Mouse (Mus musculus) liver, embryonic 14.5 days (tissue): ENCODE measurements around the gene Zbtb42.

Source experiments
- CTCF ChIP-seq: IDR thresholded peaks from 2 replicates; pipeline ENCODE4 v1.5.1; 2016; ENCODE audit warnings: antibody characterized with exemption, low read depth, control low read depth
- EP300 ChIP-seq: IDR thresholded peaks from 2 replicates; pipeline ENCODE4 v1.6.1; 2016; ENCODE audit warnings: antibody characterized with exemption, low read depth

DNA sequence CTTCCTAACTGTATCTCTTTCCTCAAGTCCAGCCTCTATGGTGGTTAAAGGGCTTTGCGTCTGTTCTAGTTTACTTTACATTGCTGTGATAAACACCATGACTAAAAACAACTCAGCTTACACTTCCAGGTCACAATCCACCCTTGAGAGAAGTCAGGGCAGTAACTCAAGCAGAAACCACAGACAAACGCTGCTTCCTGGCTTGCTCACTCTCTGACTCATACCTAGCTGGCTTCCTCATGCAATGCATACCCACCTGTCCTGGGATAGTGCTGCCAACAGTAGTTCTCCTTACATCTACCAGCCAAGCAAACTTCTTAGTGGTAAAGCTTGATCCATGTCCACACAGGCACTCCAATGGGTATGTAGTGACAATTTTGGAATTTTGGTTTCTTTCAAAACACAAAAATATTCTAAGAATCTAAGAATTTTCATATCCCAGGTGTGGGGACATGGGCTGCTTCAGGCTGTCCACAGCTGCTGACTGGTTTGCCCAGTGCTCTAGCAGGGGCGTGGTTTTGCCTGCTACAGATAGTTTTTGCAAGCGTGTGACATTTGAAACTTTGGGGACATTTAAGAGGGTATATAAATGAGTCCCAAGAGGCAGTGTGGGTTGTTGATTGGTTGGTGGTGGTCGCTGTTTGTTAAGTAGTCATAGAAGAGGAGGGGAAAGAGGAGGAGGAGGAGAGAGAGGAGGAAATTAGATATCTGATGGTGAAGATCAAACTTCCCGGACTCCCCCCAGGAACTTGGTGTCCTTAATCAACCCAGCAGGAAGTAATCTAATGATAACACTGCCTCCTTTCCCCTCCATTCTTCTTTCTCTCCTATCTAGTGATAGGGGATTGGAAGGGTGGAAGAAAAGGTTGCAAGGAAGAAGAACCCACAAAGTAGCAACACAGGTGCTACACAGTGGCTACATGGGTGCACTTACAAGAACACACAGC lies 24.0 kb downstream of the Zbtb42 start:
- TF ChIP-seq EP300 = no peak
- TF ChIP-seq CTCF = no peak
